Mouse (Mus musculus): ENCODE data around the gene Jakmip3.

The Jakmip3 gene

GRCm38 (mm10) chr7:139031215-139031614 lies 90.7 kb downstream of the Jakmip3 start:
- DNase-seq (ENCODE audit: low read depth, low spot score) = no peak

GRCm38 (mm10) chr7:139063406-139063805 lies 122.9 kb downstream of the Jakmip3 start:
- no peak for DNase-seq (ENCODE audit: low read depth, low spot score)

DNA sequence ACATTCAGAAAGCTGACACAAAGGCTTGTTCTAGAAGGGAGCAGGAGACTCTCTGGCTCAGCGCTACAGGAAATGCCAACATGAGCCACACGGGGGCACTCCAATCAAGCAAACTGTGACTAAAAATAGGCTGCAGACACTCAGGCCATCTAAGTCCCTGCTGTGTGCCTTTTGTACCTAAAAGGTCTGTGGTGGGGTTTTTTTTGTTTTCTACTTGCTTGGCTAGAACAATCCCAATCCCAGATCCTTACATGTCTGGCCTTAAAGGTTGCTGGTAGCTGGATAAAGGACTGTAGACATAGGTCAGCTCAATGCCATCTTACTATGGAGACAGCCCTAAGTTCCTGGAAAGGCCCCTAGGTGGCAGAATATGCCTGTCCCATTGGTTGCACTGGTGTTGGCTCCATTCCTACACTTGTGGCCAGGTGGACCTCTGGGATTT lies 127.7 kb downstream of the Jakmip3 start:
- peak; percentile 20 for DNase-seq (ENCODE audit: low read depth, low spot score)

DNA sequence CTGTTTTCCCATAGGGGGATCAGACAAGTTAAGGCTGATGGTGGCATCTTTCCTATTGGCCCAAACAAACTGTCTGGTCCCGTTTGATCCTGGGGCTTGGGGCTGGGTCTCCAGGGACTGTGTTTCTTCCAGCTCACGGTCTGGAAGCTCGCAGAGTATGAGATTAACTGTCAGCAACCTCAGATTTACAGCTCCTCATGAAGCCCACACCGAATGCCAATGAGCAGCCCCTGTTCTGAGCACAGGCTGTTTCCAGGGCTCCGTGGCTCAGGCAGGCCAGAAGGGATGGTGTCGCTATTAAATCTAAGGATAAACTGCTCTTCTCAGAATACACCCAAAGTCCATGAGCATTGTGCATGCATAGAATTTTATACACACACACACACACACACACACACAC lies 133.7 kb downstream of the Jakmip3 start:
- DNase-seq (ENCODE audit: low read depth, low spot score) = no peak

- DNase-seq (ENCODE audit: low read depth, low spot score) = no peak
Measured at GRCm38 (mm10) chr7:139075054-139075794, 134.7 kb downstream of the Jakmip3 start.

GRCm38 (mm10) chr7:139077283-139077682 lies 136.8 kb downstream of the Jakmip3 start:
- no peak for DNase-seq (ENCODE audit: low read depth, low spot score)

GRCm38 (mm10) chr7:139078181-139078580 lies 137.7 kb downstream of the Jakmip3 start:
- no peak for DNase-seq (ENCODE audit: low read depth, low spot score)

GRCm38 (mm10) chr7:139079141-139079540 lies 138.6 kb downstream of the Jakmip3 start:
- DNase-seq (ENCODE audit: low read depth, low spot score) = no peak

GRCm38 (mm10) chr7:139080714-139081113 lies 140.2 kb downstream of the Jakmip3 start:
- DNase-seq (ENCODE audit: low read depth, low spot score) = no peak

DNA sequence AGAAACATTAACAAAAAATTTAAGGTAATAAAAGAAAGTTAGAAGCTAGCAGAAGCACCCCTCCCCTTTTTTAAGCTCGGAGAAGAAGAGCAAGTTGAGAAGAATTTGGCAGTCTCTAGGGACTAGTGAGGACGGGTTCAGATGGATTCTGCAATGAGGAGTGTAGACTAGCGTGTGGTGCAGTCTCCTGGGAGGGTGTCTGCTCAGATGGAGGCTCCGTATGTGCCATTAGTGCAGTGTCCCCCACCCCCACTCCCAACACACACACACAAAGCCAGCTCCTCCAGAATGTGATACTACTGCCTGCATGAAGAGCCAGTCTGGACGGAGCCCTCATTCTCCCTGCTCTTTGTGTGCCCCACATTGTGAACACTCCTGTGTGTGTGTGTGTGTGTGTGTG lies 140.6 kb downstream of the Jakmip3 start:
- DNase-seq (ENCODE audit: low read depth, low spot score) = no peak

- DNase-seq (ENCODE audit: low read depth, low spot score) = no peak
Measured at GRCm38 (mm10) chr7:139082281-139082680, 141.8 kb downstream of the Jakmip3 start.

DNA sequence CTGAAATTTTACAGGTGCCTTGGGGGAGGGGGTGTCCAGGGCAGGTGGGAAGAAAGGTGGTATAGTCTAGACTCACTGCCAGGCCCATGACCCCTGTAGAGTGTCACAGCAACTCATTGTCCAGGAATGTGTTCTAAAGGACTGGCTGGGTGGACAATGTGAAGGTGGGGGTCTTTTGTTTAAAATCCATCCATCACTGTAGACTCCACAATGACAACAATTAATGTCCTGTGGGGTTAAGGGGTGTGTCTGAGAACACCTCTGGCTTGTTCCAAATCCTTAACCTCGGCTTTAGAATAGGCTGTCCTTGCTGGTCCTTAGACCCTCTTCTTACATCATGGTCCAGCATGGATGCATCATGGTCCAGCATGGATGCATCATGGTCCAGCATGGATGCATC lies 143.8 kb downstream of the Jakmip3 start:
- no peak for DNase-seq (ENCODE audit: low read depth, low spot score)

- DNase-seq (ENCODE audit: low read depth, low spot score) = no peak
Measured at GRCm38 (mm10) chr7:139085629-139086194, 145.2 kb downstream of the Jakmip3 start, which contains the start of gene Dpysl4. Gene Dpysl4 (plus strand): TSS chr7:139086001.

GRCm38 (mm10) chr7:139086195-139087158 lies 145.9 kb downstream of the Jakmip3 start:
- no peak for DNase-seq (ENCODE audit: low read depth, low spot score)

DNA sequence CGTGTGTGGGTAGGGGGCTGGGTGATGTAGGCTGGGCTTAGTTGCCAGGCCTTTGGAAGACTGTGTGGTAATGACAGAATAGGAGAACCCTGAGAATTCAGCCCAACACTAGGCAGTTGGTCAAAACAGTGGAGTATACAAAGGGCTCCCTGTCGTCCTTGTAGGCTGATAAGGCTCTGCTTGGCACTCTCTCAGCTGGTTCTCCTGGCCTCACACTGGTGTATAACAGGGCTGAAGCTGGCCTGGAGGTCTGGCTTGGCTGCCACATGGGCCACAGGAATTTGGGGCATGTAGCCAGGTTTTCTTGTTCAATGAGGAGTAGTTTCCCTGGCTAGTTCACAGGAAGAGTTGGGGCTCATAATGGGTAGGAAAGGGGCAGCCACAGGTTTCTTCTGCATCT lies 147.3 kb downstream of the Jakmip3 start:
- no peak for DNase-seq (ENCODE audit: low read depth, low spot score)

DNA sequence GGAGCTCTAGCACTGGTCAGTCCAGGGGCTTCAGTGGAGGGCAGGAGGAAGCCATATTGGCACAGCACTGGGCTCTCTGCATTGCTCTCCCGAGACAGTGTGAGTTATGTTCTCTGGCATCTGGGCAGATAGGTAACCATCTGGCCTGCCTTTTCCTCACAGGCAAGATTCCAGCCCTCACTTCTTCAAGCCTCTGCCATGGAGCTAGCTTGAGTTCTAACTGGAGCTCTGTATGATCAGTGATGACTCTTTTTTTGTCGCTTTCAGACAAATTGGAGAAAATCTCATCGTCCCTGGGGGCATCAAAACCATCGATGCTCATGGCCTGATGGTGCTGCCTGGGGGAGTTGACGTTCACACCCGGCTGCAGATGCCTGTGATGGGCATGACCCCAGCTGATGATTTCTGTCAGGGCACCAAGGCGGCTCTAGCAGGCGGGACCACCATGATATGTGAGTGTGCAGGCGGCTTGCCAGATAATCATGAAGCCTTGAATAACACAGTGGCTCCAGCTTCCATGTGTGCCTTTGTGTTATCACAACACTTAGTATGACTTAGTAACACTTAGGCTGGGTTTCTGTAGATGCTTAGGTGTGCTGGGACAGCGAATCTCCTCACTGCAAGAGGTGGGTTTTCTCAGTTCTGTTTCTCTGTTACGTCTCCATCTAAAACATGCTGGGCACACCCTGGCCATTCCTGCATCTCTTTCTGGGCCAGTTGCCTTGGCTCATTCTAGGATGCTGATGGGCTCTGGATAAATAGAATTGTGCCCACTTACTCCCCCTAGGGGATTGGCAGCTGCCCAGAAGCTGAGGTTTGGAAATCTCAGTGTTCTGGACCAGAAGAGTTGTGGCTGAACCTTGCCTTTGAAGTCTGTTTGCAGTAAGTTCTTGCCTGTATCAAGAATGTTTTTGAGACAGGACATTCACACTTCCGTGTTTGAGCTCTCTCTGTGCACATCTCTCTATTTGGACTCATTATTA lies 149.7 kb downstream of the Jakmip3 start:
- no peak for DNase-seq (ENCODE audit: low read depth, low spot score)

DNA sequence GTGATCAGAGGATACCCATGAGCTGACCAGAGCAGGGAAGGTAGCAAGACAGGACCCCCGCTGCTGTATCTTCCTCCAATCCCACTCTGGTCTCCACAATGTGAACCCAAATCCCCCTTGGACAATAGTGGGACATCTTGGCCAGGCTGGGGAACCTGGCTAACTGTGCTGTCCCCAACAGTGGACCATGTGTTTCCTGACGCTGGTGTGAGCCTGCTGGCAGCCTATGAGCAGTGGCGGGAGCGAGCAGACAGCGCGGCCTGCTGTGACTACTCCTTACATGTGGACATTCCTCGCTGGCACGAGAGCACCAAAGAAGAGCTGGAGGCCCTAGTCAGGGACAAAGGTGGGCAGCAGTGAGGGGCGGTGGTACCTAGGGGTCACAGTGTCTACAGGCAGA lies 151.2 kb downstream of the Jakmip3 start:
- no peak for DNase-seq (ENCODE audit: low read depth, low spot score)

DNA sequence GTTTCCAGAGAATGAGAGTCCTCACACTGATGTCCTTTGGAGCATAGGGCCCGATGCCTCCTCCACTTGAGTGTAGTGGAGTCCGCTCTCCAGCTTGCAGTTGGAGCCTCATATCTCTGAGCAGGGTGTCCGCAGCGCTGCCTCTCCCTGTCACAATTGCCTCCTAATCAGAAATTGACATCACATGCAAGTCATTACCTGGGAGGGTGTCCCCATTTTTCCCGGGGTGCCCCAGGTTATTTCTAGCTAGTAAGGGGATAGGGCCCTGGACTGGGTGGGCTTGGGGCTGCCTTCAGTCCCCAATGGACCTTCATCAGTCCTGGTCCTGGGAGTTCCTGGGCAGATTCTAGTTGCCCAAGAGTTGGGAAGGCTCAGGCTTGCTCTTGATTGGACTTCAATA lies 152.1 kb downstream of the Jakmip3 start:
- no peak for DNase-seq (ENCODE audit: low read depth, low spot score)

DNA sequence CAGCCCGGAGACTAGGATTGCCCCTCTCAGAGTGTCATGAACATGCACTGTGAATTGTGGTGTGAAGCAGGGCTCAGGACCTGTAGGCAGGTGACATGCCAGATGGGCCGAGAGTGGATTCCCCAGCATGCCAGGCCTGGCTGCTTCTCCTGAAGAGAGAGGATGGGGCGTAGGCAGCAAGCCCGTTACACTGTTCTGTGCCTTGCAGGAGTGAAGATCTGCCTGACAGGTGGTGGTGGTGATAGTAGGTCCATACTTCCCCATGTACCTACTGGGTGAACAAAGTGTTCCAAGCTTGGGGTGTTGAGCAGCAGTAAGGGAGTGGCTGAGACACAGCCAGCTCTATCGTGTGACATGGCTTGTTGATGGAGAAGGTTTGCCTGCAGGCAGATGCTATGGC lies 152.6 kb downstream of the Jakmip3 start:
- no peak for DNase-seq (ENCODE audit: low read depth, low spot score)

GRCm38 (mm10) chr7:139093781-139094180 lies 153.3 kb downstream of the Jakmip3 start:
- no peak for DNase-seq (ENCODE audit: low read depth, low spot score)

GRCm38 (mm10) chr7:139094761-139095160 lies 154.2 kb downstream of the Jakmip3 start:
- DNase-seq (ENCODE audit: low read depth, low spot score) = no peak

All from skeletal muscle tissue, adult 2 months (tissue).